Mouse (Mus musculus): ENCODE results near the gene Galnt7. TPM values are rescaled to one million over a fixed set of nuclear protein-coding genes. Genes with fewer than 3 reads are reported as not detected.

The Galnt7 gene
- total and polyA plus RNA-seq, 3 experiments = 11.1 to 138 (median 18.5) TPM

DNA sequence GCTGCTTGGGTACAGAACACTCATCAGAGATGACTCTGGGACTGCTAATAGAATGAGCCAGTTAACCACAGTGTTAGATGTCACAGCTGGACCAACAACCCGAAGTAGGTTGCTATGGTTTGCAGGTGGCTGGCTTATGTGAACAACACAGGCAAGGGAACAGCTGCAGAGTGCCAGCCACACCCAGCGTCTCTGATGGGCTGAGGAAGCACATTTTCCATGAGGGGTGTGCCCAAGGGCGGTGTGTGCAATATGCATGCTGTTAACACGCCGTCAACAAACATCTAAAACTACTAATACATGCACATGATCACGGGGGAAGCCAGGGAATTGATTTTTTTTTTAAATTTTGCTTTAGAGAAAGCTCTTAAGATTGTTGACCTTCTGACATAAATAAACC, 73.0 kb downstream of the Galnt7 start:
- Histone ChIP-seq H3K79me2 (ENCODE audit: control insufficient read depth, insufficient read depth, low read length, poor library complexity) (no peaks in the 10 kb centered on the region), H3K4me1 (ENCODE audit: control insufficient read depth in 1 of 2, insufficient read depth in 2 of 2, low read length in 2 of 2) (peaks cover 15 to 25% of the 10 kb centered on the region in 2 experiments), H3K9ac (ENCODE audit: control insufficient read depth, low read depth, low read length, poor library complexity, severe bottlenecking) (no peak overlapping the region), H3K4me3 (ENCODE audit: control insufficient read depth in 1 of 2, insufficient read depth in 1 of 2, low read depth in 2 of 2, low read length in 2 of 2) (no peak overlapping the region), H3K9me3 (replicated peaks; ENCODE audit: insufficient read depth, low read length) (no peaks in the 10 kb centered on the region), H3K36me3 (ENCODE audit: control insufficient read depth in 1 of 2, insufficient read depth in 2 of 2, low read length in 2 of 2) (peaks cover 0 to 35% of the 10 kb centered on the region in 2 experiments; a peak in 2 of 4 replicates), H3K27me3 (ENCODE audit: control insufficient read depth in 1 of 2, insufficient read depth in 2 of 2, low read length in 2 of 2) (no peaks in the 10 kb centered on the region), H3K27ac (ENCODE audit: control insufficient read depth, low read depth, low read length) (no peak overlapping the region)
- TF ChIP-seq HCFC1 (IDR thresholded peaks at IDR 0.05; ENCODE audit: low read depth, low read length) = no peak
- peak; percentile 20; the same call in 1 of the 2 replicates for TF ChIP-seq ETS1 (IDR thresholded peaks at IDR 0.05; ENCODE audit: low read depth, low read length)
- TF ChIP-seq MXI1 (IDR thresholded peaks at IDR 0.05; ENCODE audit: low read depth, low read length) = peak; percentile 24; the same call in 1 of the 2 replicates
- DNase-seq (ENCODE audit: low read depth, low spot score) = peak; percentile 52

DNA sequence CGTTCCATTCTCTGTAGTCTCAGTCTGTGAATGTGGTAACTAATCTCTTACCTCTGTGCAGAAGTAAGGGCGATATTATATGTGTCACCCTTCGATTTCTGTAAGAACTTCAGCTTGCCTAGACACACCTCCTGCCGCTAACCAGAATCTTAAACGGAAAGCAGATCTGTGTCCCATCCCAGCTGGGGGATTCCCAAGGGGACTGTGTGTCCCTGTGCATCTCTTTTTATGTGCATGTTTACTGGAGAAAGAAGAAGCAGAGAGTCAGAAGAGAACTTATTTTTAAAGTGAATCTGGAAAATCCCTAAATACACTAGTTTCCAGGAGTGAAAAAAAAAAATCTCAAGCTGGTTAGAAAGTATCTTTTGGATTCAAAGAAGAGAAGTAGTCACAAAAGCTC, 75.5 kb downstream of the Galnt7 start:
- H3K27me3 ChIP-seq (ENCODE audit: control insufficient read depth in 1 of 2, insufficient read depth in 2 of 2, low read length in 2 of 2) = no peaks in the 10 kb centered on the region
- peak overlapping the region; percentile 23 to 27 for H3K4me3 ChIP-seq (ENCODE audit: control insufficient read depth in 1 of 2, insufficient read depth in 1 of 2, low read depth in 2 of 2, low read length in 2 of 2)
- peaks cover 15 to 28% of the 10 kb centered on the region in 2 experiments for H3K4me1 ChIP-seq (ENCODE audit: control insufficient read depth in 1 of 2, insufficient read depth in 2 of 2, low read length in 2 of 2)
- H3K27ac ChIP-seq (ENCODE audit: control insufficient read depth, low read depth, low read length) = peak overlapping the region; percentile 93
- H3K9me3 ChIP-seq (replicated peaks; ENCODE audit: insufficient read depth, low read length) = no peaks in the 10 kb centered on the region
- H3K79me2 ChIP-seq (ENCODE audit: control insufficient read depth, insufficient read depth, low read length, poor library complexity) = no peaks in the 10 kb centered on the region
- peaks cover 0 to 42% of the 10 kb centered on the region in 2 experiments; a peak in 2 of 4 replicates for H3K36me3 ChIP-seq (ENCODE audit: control insufficient read depth in 1 of 2, insufficient read depth in 2 of 2, low read length in 2 of 2)
- TF ChIP-seq ETS1 (IDR thresholded peaks at IDR 0.05; ENCODE audit: low read depth, low read length) = 0 out of 2 replicates have a peak, but pooled peaks have one; percentile 30
- TF ChIP-seq EP300 (IDR thresholded peaks at IDR 0.05; ENCODE audit: low read depth in 1 of 2, low read length in 2 of 2) = peak; percentile 39 to 44; a peak in 2 of 4 replicates
- 0 out of 2 replicates have a peak, but pooled peaks have one; percentile 25 for TF ChIP-seq TCF12 (IDR thresholded peaks at IDR 0.05; ENCODE audit: low read depth, low read length)
- no peak for TF ChIP-seq USF2 (IDR thresholded peaks at IDR 0.05; ENCODE audit: borderline replicate concordance in 1 of 2, insufficient read depth in 1 of 2, low read depth in 1 of 2, low read length in 2 of 2)
- TF ChIP-seq MAZ (IDR thresholded peaks at IDR 0.05; ENCODE audit: low read depth, low read length) = no peak
- DNase-seq (ENCODE audit: low read depth, low spot score) = peak; percentile 70
- H3K9ac ChIP-seq (ENCODE audit: control insufficient read depth, low read depth, low read length, poor library complexity, severe bottlenecking) = peak overlapping the region; percentile 47

DNA sequence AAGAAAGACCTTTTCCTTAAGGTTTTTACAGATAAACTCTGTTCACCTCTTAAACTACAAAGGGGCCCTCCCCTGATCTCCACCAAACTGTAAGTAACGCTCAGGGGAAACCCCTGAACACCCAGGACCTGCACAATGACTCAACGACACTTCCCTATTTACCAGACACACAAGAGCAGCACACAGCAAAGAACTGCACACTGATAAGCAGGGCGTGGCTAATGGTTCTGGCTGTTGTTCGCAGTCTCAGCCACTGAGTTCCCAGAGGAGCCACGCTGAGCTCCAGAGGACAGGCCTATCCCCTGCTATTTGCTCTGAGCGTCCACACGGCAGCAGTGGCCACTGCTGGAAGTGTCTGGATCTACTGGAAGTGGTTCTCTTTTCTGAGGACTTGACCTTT, 76.6 kb downstream of the Galnt7 start:
- peak; percentile 98 for DNase-seq (ENCODE audit: low read depth, low spot score)
- H3K4me3 ChIP-seq (ENCODE audit: control insufficient read depth in 1 of 2, insufficient read depth in 1 of 2, low read depth in 2 of 2, low read length in 2 of 2) = peak overlapping the region; percentile 23 to 27; a peak in 3 of 4 replicates
- H3K9ac ChIP-seq (ENCODE audit: control insufficient read depth, low read depth, low read length, poor library complexity, severe bottlenecking) = peak overlapping the region; percentile 67
- no peaks in the 10 kb centered on the region for H3K9me3 ChIP-seq (replicated peaks; ENCODE audit: insufficient read depth, low read length)
- peak overlapping the region; percentile 99 for H3K27ac ChIP-seq (ENCODE audit: control insufficient read depth, low read depth, low read length)
- no peaks in the 10 kb centered on the region for H3K27me3 ChIP-seq (ENCODE audit: control insufficient read depth in 1 of 2, insufficient read depth in 2 of 2, low read length in 2 of 2)
- H3K36me3 ChIP-seq (ENCODE audit: control insufficient read depth in 1 of 2, insufficient read depth in 2 of 2, low read length in 2 of 2) = peaks cover 0 to 43% of the 10 kb centered on the region in 2 experiments; a peak in 2 of 4 replicates
- H3K4me1 ChIP-seq (ENCODE audit: control insufficient read depth in 1 of 2, insufficient read depth in 2 of 2, low read length in 2 of 2) = peaks cover 15 to 30% of the 10 kb centered on the region in 2 experiments
- no peaks in the 10 kb centered on the region for H3K79me2 ChIP-seq (ENCODE audit: control insufficient read depth, insufficient read depth, low read length, poor library complexity)
- peak; percentile 58; the same call in 1 of the 2 replicates for TF ChIP-seq ELF1 (IDR thresholded peaks at IDR 0.05; ENCODE audit: low read depth, low read length)
- TF ChIP-seq MYB (IDR thresholded peaks at IDR 0.05; ENCODE audit: low read depth, low read length) = peak; percentile 93
- TF ChIP-seq ZNF384 (IDR thresholded peaks at IDR 0.05; ENCODE audit: low read depth, low read length) = peak; percentile 25; the same call in 1 of the 2 replicates
- TF ChIP-seq ZMIZ1 (IDR thresholded peaks at IDR 0.05; ENCODE audit: low read depth, low read length) = peak; percentile 88
- TF ChIP-seq UBTF (IDR thresholded peaks at IDR 0.05; ENCODE audit: borderline replicate concordance, insufficient read depth, low read depth, low read length) = 0 out of 2 replicates have a peak, but pooled peaks have one; percentile 38
- TF ChIP-seq GABPA (IDR thresholded peaks at IDR 0.05; ENCODE audit: low read depth, low read length) = no peak
- TF ChIP-seq EP300 (IDR thresholded peaks at IDR 0.05; ENCODE audit: low read depth in 1 of 2, low read length in 2 of 2) = peak; percentile 93 to 97
- no peak for TF ChIP-seq ZKSCAN1 (IDR thresholded peaks at IDR 0.05; ENCODE audit: low read depth, low read length)
- no peak for TF ChIP-seq KAT2A (conservative IDR thresholded peaks at IDR 0.05; ENCODE audit: low read depth, low read length)
- TF ChIP-seq ZC3H11A (IDR thresholded peaks at IDR 0.05; ENCODE audit: low read depth, low read length) = no peak
- peak; percentile 86 for TF ChIP-seq JUND (IDR thresholded peaks at IDR 0.05; ENCODE audit: low read depth, low read length)
- no peak for TF ChIP-seq E2F4 (IDR thresholded peaks at IDR 0.05; ENCODE audit: borderline replicate concordance, low read depth, low read length)
- TF ChIP-seq TCF12 (IDR thresholded peaks at IDR 0.05; ENCODE audit: low read depth, low read length) = peak; percentile 91
- TF ChIP-seq SIN3A (IDR thresholded peaks at IDR 0.05; ENCODE audit: low read length) = peak; percentile 94
- TF ChIP-seq POLR2AphosphoS5 (IDR thresholded peaks at IDR 0.05; ENCODE audit: borderline replicate concordance, low read depth, low read length) = 0 out of 2 replicates have a peak, but pooled peaks have one; percentile 31
- peak; percentile 81 for TF ChIP-seq TAL1 (IDR thresholded peaks at IDR 0.05; ENCODE audit: low read length)
- TF ChIP-seq USF1 (IDR thresholded peaks at IDR 0.05; ENCODE audit: low read depth, low read length) = no peak
- 0 out of 2 replicates have a peak, but pooled peaks have one; percentile 53 for TF ChIP-seq MAZ (IDR thresholded peaks at IDR 0.05; ENCODE audit: low read depth, low read length)
- no peak for TF ChIP-seq CHD2 (IDR thresholded peaks at IDR 0.05; ENCODE audit: low read length)

Measured in MEL (cell line).